Mouse (Mus musculus) spleen, adult 18-20 months (tissue): ENCODE results near the gene Ralbp1.
A peak's percentile ranks its signal among the peaks of the same experiment; 100 is the strongest.

Experiments used
- DNase-seq, 2 experiments: peaks; one replicate each; pipeline ENCODE4 v3.0.0; 2022; ENCODE audit warnings: mixed read lengths in 2 of 2

The Ralbp1 gene

DNA sequence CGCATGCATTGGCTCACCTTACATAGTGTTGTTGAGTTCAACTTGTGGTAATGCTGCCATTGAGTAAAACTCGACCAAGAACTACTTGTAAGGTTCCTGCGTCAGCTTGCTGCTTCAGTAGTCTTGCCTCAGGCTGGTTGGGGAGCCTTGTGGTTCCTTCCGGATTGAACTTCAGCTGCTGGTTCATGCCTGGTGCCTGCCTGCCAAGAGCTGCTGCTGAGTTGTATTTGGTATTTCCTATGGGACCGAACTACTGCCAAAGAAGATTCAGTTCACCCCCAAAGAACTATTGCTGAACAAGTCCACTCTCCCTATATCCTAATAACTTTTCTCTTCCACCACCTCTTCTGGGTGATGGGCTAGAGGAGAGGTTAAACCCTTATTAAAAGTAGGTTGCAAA is 3.9 kb upstream of the Ralbp1 start:
- no peak for DNase-seq

DNA sequence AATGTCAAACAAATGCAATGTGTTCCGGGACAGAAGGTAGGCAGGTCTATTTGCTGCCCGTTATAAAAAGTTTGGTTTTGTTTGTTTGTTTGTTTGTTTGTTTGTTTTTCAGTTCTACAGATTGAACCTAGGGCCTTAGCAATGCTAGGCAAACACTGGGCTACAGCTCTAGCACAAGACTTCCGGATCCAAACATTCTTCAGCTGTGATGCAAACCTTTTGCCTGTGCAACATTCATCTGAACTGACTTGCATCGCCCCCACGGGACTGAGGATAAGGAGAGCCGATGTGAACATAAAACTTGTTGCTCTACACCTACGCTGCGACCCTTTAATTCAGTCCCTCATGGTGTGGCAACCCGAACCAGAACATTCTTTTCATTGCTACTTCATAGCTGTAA is 973 bp upstream of the Ralbp1 start:
- no peak for DNase-seq

DNA sequence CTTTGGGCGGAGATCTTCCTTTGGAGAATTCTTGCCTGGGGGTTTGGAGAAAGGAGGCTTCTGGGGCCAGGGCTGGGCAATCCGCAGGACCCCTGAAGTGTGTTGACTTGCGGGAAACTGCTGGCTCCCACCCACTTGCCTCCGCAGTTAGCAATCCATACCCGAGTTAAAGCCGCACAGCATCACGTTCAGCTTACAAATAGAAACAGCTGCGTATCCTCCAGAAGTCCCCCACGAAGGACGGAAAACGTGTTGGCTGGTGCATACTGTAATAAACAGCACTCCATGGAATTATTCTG is 251 bp downstream of the Ralbp1 start:
- no peak for DNase-seq

DNA sequence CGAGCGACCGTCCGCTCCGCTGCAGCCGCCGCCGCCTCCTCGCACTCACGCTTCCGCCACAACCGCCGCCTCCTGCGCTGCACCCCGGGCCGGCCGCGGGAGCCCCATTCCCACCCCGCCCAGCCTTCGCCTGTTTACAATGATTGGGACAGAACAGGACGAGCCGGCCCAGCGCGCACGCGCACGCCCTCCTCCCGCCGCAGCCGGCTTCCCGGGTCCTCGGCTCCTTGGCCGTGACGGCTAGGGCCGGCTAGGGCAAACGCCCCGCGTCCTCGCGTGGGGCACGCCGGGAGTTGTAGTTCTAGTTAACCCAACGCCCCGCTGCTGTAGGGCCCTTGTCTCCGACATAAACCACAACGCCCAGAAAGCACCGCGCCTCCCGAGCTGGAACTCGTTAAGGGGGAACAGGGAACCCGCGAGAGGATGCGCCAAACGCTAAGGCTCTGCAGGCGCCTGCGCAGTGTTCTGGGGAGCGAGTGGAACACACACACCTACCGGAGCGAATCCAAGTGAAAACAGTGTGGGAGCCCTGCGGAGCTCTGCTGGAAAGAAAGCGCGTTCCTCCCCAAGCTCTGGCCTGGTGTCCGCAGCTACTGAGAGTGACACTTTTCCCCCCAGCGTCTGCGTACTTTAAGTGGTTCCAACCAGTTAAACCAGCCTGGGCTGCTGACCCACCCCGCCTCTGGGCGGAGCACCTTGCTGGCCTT is 754 bp downstream of the Ralbp1 start:
- DNase-seq = peak; percentile 99

DNA sequence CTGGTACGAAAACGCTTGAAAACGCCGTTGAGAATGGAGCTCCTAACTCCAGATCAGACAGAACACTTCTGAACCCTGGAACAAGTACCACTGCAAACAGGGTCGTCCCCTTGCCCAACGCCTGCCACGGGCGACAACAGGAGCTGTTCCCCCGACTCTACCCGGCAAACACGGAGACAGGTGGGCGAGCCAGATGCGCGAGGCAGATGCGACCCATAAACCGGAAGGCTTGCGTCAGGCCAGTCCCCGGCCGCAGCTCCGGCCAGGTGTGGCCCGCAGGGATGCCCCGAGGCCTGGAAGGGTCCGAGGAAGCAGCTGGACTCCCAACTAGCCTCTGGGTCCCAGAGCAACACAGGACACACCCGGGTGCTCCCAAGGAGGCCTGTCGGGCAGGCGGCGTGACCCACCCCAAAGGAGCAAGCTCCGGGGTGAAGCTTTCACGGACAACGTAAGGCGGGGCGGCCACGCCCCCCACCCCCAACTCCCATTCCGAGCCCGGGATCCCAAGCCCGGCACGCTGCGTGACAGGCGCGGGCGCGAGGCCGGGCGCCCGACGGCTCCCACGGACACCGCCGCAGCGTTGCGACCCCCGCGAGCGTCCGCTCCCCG is 1.4 kb downstream of the Ralbp1 start:
- peak in 1 of 2 experiments; percentile 52 for DNase-seq

DNA sequence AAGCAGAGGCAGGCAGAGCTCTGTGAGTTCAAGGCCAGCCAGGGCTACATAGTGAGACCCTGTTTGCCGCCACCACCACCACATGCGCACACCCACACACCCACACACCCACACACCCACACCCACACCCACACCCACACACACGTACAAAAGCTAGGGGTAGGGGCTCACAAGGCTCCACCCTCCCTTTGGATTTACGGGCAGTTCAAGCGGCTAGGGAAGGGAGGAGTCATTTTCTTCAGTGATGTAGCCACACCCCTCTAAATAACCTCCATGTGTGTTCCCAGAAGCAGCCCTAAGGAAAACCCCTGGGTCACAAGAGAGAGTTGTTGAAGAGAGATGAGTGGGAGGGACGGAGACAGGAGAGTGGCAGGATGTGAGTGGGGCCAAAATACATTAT is 8.6 kb downstream of the Ralbp1 start:
- DNase-seq = no peak

DNA sequence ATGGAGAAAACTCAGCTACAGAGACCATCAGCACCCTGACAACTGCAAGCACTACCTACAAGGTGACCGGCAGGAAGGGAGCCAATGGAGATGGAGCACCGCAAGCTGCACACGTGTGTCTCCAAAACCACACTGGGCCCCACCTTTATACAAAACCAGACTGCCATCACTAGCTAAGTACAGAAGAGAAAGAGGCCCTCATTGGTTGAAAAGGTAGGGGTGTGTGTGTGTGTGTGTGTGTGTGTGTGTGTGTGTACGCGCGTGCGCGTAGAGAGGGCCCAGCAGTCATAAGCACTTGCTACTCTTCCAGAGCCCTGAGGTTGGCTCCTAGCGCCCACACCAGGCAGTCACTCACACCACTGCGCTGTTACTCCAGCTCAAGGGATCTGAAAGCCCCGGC is 11.8 kb downstream of the Ralbp1 start:
- no peak for DNase-seq

DNA sequence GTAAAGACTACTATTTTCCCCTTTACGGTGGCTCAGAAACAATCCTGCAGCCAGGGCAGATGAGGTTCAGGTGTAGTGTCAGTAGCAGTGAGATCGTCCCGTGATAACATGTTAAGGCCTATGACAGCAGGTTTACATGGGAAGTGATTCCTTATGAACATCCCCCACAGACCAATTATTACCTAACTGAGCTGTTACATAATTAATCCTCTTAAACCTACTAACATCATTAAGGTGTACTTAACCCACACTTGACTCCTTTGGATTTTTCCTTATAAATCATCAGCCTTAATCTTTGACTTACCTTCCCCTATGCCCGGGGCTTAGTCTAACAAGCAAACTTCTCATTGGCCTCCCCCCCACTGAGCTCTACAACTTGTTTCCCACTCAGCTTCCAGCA is 12.4 kb downstream of the Ralbp1 start:
- DNase-seq = no peak

DNA sequence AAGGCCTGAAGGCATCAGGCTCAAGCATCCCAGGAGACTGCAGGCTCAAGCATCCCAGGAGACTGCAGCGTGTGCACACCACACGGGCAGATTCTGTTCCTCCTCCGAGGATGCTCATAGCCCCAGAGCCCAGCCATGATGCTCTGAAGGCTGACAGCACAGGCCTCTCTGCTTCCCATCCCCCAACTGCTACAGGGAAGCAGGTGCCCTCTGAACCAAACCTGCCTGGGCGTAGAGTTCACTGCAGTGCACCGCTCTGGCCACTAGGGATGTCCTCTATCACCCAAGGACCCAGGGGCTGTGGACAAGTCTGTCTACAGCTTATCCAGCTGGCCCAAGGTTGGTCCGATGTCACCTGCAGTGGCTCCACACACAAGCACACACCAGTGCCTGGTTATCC is 12.9 kb downstream of the Ralbp1 start:
- peak; percentile 43 to 61 for DNase-seq

DNA sequence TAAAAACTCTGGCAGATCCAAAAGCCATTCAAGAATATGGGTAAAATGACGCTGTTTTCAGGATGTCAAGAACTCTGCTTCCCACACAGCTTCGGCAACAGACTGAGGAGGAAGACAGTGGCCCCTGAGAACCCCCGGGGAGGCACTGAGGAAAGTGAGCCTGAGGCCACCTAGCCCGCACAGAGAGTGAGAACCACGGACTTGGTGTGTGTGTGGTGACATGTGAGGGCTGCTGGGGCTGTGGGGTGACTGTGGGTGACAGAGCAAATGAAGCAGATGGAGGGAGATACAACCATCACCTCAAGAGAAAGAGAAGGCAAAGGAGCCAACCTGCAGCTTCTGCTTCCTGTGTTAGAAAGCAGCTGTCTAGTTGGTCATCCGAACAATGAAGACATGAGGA is 13.5 kb downstream of the Ralbp1 start:
- no peak for DNase-seq

DNA sequence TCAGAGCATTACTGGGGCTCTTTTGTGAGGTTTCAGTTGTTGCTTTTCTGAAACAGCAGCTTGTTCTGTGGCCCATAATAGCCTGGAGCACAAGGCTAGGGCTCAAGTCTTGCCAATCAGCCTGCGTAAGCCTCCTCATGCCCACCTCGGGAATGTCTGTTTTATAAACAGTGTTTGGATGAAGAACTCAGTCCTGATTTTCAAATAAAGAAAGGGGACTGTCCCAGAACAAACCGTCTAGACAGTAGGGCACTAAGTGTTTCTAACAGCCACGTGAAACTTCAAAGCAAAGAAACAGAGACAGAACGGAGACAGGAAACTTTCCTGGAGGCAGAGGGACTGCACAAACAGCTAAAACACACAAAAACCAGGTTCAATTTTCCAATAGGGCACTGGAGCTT is 14.0 kb downstream of the Ralbp1 start:
- no peak for DNase-seq

DNA sequence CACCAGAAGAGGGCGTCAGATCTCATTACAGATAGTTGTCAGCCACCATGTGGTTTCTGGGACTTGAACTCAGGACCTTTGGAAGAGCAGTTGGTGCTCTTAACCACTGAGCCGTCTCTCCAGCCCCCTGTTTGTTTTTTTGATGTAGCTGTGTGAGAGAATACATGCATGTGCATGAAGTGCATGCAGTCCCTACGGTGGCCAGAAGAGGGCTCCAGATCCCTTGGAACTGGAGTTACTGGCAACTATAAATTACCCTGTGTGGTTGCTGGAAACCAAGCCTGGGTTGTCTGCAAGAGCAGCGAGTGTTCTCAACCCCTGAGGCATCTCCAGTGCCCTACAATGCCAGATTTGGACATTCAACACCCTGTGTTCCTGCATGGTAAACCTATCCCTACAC is 15.5 kb downstream of the Ralbp1 start:
- peak; percentile 59 to 81 for DNase-seq

DNA sequence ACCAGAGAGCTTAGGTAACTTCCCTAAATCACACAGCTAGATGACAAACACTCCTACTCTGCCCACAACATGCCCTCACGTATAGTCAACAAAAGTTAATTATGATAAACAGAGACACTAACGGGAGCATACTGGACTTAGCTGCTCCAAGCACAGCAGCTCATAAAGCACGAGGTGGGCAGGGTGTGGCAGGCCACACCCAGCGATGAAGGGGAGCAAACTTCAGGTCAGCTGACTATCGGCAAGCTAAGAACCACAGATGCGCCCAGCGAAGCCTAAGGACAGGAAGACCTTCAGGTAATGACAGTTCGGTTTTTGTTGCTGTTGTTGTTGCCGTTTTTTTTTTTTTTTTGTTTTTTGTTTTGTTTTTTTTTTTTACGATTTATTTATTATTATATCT is 15.9 kb downstream of the Ralbp1 start:
- no peak for DNase-seq

DNA sequence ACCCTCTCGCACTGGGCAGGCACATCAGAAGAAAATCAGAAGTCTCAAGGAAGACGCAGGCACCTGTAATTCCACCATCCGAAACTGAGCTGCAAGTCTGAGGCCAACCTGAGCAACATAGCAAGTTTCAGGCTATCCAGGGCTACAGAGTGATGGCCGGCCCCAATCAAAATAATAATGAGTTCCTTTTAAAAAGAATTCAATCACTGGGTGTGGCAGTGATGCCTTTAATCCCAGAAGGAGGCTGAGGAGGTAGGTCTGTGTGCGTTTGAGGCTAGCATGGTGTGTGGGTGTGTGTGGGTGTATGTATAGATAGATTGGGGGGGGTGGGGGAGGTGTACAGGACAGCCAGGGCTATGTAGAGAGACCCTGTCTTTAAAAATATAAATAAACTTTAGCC is 17.6 kb downstream of the Ralbp1 start:
- DNase-seq = no peak

DNA sequence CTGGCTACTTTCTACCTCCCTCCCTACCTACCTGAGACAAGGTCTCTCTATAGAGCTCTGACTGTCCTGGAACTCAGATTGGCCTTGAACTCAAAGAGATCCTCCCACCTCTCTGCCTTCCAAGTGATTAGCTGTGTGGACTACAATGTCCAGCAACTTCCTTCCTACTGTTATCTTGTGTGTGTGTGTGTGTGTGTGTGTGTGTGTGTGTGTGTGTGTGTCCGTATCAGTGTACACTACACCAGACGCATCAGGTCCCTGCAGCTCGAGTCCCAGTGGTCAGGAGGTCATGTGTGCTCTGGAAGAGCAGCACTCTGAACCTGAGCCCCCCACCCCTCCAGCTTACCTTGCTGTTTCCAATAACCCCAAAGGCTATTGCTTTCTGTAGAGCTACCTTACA is 19.4 kb downstream of the Ralbp1 start:
- DNase-seq = no peak

DNA sequence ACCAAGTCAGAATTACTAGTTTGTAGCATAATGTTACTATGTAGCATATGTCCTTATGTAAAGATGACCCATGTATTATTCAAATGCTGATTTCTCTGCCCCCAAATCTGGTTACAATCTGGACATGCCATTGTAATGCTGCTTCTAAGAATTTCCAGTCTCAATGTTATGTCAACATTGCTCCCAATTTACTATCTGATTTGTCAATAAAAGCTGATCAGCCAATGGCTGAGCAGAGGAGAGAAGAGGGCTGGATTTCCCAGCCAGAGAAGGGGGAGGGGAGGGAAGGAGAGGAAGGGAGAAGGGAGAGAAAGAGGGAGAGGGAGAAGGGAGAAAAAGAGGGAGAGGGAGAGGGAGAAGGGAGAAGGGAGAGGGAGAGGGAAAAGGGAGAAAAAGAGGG is 20.3 kb downstream of the Ralbp1 start:
- no peak for DNase-seq

DNA sequence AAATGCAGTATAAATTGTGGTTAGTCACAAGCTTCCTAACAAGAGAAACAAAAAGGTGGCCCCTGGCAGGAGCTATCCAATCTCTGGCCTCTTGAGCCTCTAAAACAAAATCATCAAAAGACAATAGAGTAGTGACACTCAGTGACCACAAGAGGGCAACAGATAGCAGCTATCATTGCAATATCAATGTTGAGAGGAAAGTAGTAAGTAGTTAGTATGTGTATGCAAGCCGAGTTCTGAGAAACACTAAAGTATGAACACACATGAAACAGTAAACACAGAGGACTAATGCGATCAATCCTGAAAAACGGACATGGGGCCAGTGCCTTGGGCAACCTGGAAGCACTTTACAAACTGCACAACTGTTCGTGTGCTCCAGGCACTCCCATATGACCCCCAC is 20.9 kb downstream of the Ralbp1 start:
- DNase-seq = no peak

DNA sequence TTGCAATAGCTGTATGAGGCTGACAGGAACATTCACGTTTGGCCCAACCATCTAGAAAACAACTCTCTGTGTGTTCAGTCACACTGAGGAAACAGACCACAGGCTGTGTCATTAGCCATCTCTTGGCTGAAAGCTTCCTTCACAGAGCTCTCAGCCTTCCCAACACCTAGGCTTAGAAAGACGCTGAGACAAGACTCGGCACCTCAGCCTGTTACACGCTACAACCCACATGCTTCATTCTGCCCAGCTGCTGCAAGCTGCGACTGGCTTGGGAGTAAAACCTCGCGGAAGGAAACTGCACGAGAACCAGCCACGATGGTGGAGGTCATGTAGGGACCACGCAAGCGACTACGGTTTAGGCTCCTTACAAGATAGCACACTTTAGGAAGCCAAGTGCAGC is 21.8 kb downstream of the Ralbp1 start:
- no peak for DNase-seq

DNA sequence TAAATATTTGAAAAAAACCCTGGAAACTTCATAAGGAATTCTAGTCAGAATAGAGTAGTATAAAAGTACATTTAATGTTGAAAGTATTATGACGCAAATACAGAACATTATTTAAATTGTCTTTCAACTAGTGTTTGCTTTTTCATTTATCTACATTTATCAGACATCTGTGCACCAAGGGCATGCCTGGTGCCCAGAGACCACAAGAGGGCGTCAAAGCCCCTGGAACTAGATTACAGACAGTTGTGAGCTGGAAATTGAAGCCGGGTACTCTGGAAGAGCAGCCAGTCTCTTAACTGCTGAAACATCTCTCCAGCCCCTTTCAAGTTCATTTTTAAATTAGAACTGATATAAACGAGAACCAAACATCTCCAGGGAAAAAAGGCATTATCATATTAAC is 23.0 kb downstream of the Ralbp1 start:
- DNase-seq = peak in 1 of 2 experiments; percentile 28

DNA sequence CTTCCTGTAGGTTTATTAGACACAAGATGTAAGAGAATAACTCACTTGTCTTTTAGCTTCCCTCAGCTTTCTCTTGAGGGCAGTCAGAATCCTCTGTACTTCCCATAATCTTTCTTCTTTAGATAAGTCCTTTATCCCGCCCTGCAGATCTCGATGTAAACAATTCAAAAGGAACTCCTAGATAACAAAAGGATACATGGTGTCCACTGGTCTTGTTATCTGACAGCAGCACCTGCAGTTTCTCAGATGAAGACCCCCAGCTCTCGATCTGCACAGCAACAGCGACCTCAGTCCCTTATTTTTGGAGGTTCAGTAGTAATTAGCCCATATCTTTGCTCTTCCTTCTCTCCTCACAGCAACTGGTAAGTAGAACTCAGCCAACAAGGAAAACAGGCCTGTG is 28.0 kb downstream of the Ralbp1 start:
- DNase-seq = no peak

DNA sequence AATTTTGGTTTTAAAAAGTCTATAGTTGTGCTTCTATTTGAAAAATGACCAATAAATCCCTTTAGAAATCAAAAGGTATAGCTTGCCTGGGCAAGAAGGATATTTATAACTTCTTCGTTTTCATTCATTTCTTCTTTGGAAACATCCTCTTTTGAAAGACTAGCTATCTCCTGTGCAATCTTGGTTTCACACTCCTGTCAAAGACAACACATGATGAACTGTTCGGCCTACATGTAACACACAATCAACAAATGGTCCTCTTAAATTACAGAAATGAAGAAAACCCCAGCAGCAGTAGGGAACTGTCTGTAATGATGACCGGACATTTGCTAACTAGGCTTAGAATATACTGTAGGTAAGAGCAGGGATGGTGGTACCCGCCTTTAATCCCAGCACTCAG is 31.6 kb downstream of the Ralbp1 start:
- DNase-seq = no peak

DNA sequence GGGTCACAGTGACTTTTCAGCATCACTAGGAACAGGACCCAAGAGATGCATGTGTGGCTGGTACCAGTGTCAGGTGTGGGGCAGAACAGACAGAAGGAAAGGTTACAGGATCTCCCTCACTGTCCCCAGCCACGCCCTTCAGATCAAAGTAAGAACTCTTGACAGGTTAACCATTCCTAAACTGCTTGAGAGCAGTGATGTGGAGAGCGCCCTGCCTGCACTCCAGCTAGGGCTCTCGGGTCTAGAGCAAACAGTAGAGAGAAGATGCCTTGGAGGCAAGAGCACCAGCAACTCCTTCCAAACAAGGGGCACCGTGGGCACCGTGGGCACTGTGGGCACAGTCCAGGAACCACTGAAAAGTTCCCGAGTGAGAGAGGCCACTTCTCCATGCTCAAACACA is 32.3 kb downstream of the Ralbp1 start:
- no peak for DNase-seq

DNA sequence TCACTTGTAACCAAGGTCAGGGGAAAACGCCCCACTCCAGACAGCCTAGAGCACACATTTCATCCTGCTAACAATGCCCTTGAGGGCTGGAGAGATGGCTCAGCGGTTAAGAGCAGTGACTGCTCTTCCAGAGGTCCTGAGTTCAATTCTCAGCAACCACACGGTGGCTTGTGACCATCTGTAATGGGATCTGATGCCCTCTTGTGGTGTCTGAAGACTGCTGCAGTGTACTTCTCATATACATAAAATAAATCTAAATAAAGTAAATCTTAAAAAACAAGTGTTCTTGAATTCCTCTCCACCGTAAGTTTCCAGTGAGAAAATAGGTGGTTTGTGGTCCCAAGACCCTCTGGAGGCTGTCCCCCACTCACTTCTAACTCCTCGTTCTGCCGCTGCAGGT is 33.8 kb downstream of the Ralbp1 start:
- DNase-seq = no peak

DNA sequence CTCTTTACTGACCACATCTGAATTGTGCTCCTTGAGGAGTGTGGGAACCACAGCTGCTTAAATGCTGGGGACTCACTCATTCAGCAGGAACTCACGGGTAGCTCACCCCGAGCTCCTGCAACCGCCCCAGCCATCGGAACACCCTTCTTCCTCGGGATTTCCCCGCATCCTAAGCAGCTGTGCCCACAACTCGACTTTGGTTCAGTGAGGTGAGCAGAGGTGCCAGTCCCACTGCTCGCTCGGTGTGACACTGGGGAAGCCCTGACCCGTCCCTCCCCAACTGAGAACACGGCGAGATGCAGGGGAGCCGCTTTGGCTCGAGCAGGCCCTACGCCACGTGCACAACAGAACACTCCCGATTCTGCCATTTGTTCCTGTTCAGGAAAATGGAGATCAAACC is 35.1 kb downstream of the Ralbp1 start:
- no peak for DNase-seq

DNA sequence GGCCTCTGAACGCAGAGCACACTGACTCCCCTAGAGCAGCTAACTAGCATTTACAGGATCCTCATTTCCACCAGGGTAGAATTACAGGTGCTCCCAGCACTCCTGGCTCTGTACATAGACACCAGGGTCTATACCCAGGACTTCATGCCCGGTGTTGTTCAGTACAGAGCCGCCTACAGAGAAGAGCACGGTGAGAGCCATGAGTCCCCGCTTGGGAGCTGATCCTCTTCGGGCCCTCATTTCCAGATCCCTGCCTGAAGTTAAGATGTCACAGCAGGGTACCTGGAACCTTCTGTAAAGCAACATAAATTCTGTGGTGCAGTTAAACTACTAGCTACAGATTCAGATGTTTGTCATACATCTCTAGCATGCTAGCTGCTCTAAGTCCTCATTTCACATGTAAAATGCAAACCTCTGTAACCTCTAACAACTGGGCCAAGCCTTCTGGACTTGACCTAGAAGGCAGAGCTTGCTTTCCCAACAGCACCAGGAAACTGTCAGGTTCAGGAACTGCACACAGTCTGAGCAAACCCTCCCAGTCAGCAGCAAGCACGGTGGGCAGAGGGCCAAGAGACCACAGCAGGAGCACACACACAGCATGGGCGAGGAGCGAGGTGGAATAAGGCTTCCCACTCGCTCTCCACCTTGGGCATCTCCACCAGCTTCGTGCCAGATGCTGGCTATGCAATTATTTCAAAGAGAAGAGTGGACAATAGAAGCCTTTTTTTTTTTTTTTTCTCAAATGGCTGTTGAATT is 37.7 kb downstream of the Ralbp1 start:
- DNase-seq = no peak
